Mouse (Mus musculus) brain, embryonic 14.5 days (tissue): ENCODE results near the gene Slc1a1.

Experiments
- CTCF ChIP-seq: fragments of 200-500 bp; IDR thresholded peaks from 2 replicates; pipeline ENCODE4 v1.5.1; 2012; ENCODE audit warnings: inconsistent platforms, mild to moderate bottlenecking, moderate library complexity, borderline replicate concordance; ENCODE audit not compliant: insufficient read depth, insufficient read length; ENCODE audit errors: extremely low read depth
- POLR2A ChIP-seq: fragments of 200-500 bp; IDR thresholded peaks from 2 replicates; pipeline ENCODE4 v1.6.1; 2012; ENCODE audit warnings: mild to moderate bottlenecking, inconsistent platforms, borderline replicate concordance; ENCODE audit not compliant: poor library complexity, insufficient read depth, insufficient read length, severe bottlenecking; ENCODE audit errors: extremely low read depth

DNA sequence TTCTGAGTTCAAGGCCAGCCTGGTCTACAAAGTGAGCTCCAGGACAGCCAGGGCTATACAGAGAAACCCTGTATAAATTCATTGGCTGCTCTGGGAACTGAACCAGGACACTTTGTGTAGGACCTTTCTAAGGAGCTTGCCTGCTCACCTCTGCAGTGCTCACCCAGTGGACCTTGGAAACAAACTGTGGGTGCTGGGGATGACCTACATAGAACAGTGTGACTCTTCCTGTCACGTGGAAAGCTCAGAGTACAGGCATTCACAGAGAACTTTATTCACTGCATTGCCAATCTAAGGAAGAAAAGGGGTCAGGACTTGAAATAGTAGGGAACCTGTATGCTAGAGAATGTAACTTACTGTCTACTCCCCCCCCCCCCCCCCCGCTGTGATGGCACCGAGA, 54.4 kb downstream of the Slc1a1 start:
- TF ChIP-seq POLR2A (no peak), CTCF (no peak)
